Mouse (Mus musculus): ENCODE data around the gene Slc39a2. TPM values are rescaled to one million over a fixed set of nuclear protein-coding genes. Genes with fewer than 3 reads are reported as not detected.
A peak's percentile ranks its signal among the peaks of the same experiment; 100 is the strongest.

Slc39a2 gene
- total and polyA plus RNA-seq, 2 experiments from 2014 or later, result 0.26 TPM; not detected in 1

GRCm38 (mm10) chr14:51913062-51913959 lies 20.6 kb downstream of the Slc39a2 start:
- peaks cover 29% of the 10 kb centered on the region for H3K36me3 ChIP-seq (replicated peaks; ENCODE audit: control insufficient read depth, insufficient read depth, low read length)
- TF ChIP-seq CTCF (IDR thresholded peaks at IDR 0.05; ENCODE audit: low read depth), result no peak
- TF ChIP-seq EP300 (IDR thresholded peaks at IDR 0.05; ENCODE audit: low read depth), result no peak
- peak overlapping the region; percentile 96 for H3K4me2 ChIP-seq (ENCODE audit: low read depth, low read length)
- peaks cover 24% of the 10 kb centered on the region for H3K4me1 ChIP-seq (ENCODE audit: control insufficient read depth, insufficient read depth)
- H3K4me3 ChIP-seq (ENCODE audit: low read depth, low read length), result peak overlapping the region; percentile 75
- H3K27ac ChIP-seq (ENCODE audit: low read depth), result peak overlapping the region; percentile 99
- ATAC-seq (ENCODE audit: insufficient read depth, low read depth) (peak; percentile 91), DNase-seq (ENCODE audit: low spot score) (peak; percentile 90)
- H3K9me3 ChIP-seq (replicated peaks; ENCODE audit: control insufficient read depth, low read length), result no peaks in the 10 kb centered on the region
- peak overlapping the region; percentile 86 for H3K9ac ChIP-seq (replicated peaks; ENCODE audit: low read depth, low read length)
- WGBS, result under 1% methylated on average over 58 of the region's 58 CpGs
- no peaks in the 10 kb centered on the region for H3K27me3 ChIP-seq (ENCODE audit: control insufficient read depth, insufficient read depth, low read length)

DNA sequence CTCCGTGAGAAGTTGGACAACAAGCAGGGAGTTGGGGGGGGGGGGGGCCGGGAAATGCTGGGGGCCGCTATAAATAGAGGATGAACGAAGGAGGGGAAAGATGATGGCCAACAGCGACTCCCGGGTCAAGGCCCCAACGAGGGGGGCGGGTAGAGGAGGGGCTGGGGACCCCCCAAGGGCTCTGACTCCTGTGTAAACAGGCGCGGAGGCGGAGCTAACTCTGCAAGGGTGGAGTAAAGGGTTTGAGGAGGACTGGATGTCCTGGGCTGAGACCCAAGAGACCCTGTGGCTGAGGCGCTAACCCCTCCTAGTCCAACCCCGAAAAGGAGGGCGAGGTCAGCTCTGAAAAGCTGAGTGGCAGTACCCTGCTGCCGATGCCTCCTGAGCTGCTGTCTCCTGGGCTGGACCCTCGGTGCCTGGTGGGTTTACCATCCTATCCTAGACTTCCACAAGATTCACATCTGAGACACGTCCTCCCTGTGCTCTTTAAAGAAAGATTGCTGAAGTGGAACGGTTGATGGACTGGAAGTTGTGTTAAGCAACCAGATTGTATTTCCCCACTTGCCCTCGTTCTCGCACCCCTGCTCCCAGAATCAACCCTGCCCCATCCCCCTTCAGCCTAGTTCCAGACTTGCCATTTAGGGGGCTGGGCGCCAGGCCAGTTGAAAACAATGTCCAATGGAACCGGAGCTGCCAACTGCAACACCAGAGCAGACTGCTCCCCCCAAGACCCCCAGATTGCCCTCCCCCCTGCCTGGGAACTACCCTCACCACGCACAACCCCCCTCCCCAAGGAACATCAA lies 21.5 kb downstream of the Slc39a2 start, which contains the start of gene Ndrg2:
Gene Ndrg2 (minus strand): TSS at position 199 of the 803 bp plus-strand sequence.
- Histone ChIP-seq H3K27me3 (ENCODE audit: control insufficient read depth, insufficient read depth, low read length) (no peaks in the 10 kb centered on the region), H3K36me3 (replicated peaks; ENCODE audit: control insufficient read depth, insufficient read depth, low read length) (peaks cover 21% of the 10 kb centered on the region), H3K4me3 (ENCODE audit: low read depth, low read length) (peak within 1 kb of the TSS; percentile 75), H3K4me1 (ENCODE audit: control insufficient read depth, insufficient read depth) (peaks cover 24% of the 10 kb centered on the region), H3K27ac (ENCODE audit: low read depth) (peak within 1 kb of the TSS; percentile 99), H3K4me2 (ENCODE audit: low read depth, low read length) (peak within 1 kb of the TSS; percentile 96), H3K9me3 (replicated peaks; ENCODE audit: control insufficient read depth, low read length) (no peaks in the 10 kb centered on the region), H3K9ac (replicated peaks; ENCODE audit: low read depth, low read length) (peak within 1 kb of the TSS; percentile 86)
- TF ChIP-seq CTCF (IDR thresholded peaks at IDR 0.05; ENCODE audit: low read depth), result no peak
- peak; percentile 77 for TF ChIP-seq EP300 (IDR thresholded peaks at IDR 0.05; ENCODE audit: low read depth)
- DNase-seq (ENCODE audit: low spot score), result peak; percentile 82
- ATAC-seq (ENCODE audit: insufficient read depth, low read depth), result peak; percentile 70
- WGBS, result 5% methylated on average over 22 of the region's 23 CpGs

DNA sequence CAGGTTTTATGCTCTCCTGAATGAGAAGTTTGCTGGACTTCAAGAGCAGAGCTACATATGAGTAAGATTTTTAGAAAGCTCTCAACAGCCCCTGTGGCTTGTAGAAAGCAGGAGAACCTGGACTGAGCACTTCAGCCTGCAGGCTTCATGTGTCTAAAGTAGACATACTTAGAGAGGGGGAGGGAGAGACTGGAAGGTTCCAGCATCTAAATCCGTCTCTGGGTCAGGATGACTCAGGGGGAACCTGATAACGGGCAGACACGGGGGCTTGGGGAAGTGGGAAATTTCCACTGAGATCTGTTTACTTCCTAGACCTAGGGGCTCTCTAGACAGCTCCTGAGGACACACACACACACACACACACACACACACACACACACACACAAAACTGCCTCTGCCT lies 22.3 kb downstream of the Slc39a2 start:
- 3% methylated on average over 3 of the region's 3 CpGs for WGBS
- peak overlapping the region; percentile 86; the same call in 1 of the 2 replicates for H3K9ac ChIP-seq (replicated peaks; ENCODE audit: low read depth, low read length)
- H3K4me2 ChIP-seq (ENCODE audit: low read depth, low read length), result peak overlapping the region; percentile 96

GRCm38 (mm10) chr14:51916539-51916938 lies 23.9 kb downstream of the Slc39a2 start:
- no peaks in the 10 kb centered on the region for H3K36me3 ChIP-seq (replicated peaks; ENCODE audit: control insufficient read depth, insufficient read depth, low read length)
- no peaks in the 10 kb centered on the region for H3K27me3 ChIP-seq (ENCODE audit: control insufficient read depth, insufficient read depth, low read length)
- no peak overlapping the region for H3K27ac ChIP-seq (ENCODE audit: low read depth)
- H3K9ac ChIP-seq (replicated peaks; ENCODE audit: low read depth, low read length), result no peak overlapping the region
- no peak for ATAC-seq (ENCODE audit: insufficient read depth, low read depth)
- DNase-seq (ENCODE audit: low spot score), result no peak
- no peak for TF ChIP-seq EP300 (IDR thresholded peaks at IDR 0.05; ENCODE audit: low read depth)
- no peak for TF ChIP-seq CTCF (IDR thresholded peaks at IDR 0.05; ENCODE audit: low read depth)
- no peak overlapping the region for H3K4me2 ChIP-seq (ENCODE audit: low read depth, low read length)
- no peaks in the 10 kb centered on the region for H3K9me3 ChIP-seq (replicated peaks; ENCODE audit: control insufficient read depth, low read length)
- no peak overlapping the region for H3K4me3 ChIP-seq (ENCODE audit: low read depth, low read length)
- WGBS, result 89% methylated on average over 4 of the region's 4 CpGs
- peaks cover 23% of the 10 kb centered on the region for H3K4me1 ChIP-seq (ENCODE audit: control insufficient read depth, insufficient read depth)

More for the DNA sequence above, 22.3 kb downstream of the Slc39a2 start:
- peak; percentile 76 for DNase-seq (ENCODE audit: low spot score)
- H3K4me1 ChIP-seq (ENCODE audit: control insufficient read depth, insufficient read depth), result peaks cover 24% of the 10 kb centered on the region
- ATAC-seq (ENCODE audit: insufficient read depth, low read depth), result 0 out of 2 replicates have a peak, but pooled peaks have one; percentile 4
- H3K4me3 ChIP-seq (ENCODE audit: low read depth, low read length), result no peak overlapping the region
- peak overlapping the region; percentile 99 for H3K27ac ChIP-seq (ENCODE audit: low read depth)
- no peaks in the 10 kb centered on the region for H3K9me3 ChIP-seq (replicated peaks; ENCODE audit: control insufficient read depth, low read length)
- H3K36me3 ChIP-seq (replicated peaks; ENCODE audit: control insufficient read depth, insufficient read depth, low read length), result peaks cover 12% of the 10 kb centered on the region
- no peaks in the 10 kb centered on the region for H3K27me3 ChIP-seq (ENCODE audit: control insufficient read depth, insufficient read depth, low read length)
- TF ChIP-seq CTCF (IDR thresholded peaks at IDR 0.05; ENCODE audit: low read depth) (no peak), EP300 (IDR thresholded peaks at IDR 0.05; ENCODE audit: low read depth) (no peak)

DNA sequence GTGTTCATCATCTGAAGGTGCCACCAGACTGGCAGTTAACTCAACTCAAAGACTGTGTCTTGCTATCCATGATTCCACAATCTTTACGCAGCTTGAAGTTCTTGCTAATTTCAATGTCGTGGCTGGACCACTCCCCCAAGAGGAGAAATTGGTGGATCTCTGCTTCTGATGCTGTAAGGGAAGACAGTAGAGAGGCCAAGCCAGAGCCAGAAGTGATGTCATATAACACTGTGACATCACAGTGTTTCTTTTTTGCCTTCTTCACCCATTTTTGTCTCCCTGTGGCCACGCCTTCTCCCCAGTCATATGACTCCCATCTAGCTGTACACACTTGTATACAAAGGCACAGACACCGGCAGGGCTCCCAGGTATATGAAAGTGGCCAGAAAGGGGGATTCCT lies 25.4 kb downstream of the Slc39a2 start, which contains the start of gene Tppp2:
Gene Tppp2 (plus strand): TSS at position 301 of the 400 bp plus-strand sequence.
- Histone ChIP-seq H3K4me1 (ENCODE audit: control insufficient read depth, insufficient read depth) (peaks cover 31% of the 10 kb centered on the region), H3K27ac (ENCODE audit: low read depth) (no peak within 1 kb of the TSS)
- DNase-seq (ENCODE audit: low spot score), result no peak

More for the DNA sequence above, 25.4 kb downstream of the Slc39a2 start, which contains the start of gene Tppp2:
- WGBS, result 90% methylated on average over 4 of the region's 4 CpGs
- no peak within 1 kb of the TSS for H3K4me2 ChIP-seq (ENCODE audit: low read depth, low read length)
- no peak within 1 kb of the TSS for H3K9ac ChIP-seq (replicated peaks; ENCODE audit: low read depth, low read length)
- no peak for TF ChIP-seq CTCF (IDR thresholded peaks at IDR 0.05; ENCODE audit: low read depth)
- TF ChIP-seq EP300 (IDR thresholded peaks at IDR 0.05; ENCODE audit: low read depth), result no peak
- H3K36me3 ChIP-seq (replicated peaks; ENCODE audit: control insufficient read depth, insufficient read depth, low read length), result no peaks in the 10 kb centered on the region
- no peaks in the 10 kb centered on the region for H3K9me3 ChIP-seq (replicated peaks; ENCODE audit: control insufficient read depth, low read length)
- ATAC-seq (ENCODE audit: insufficient read depth, low read depth), result no peak
- H3K4me3 ChIP-seq (ENCODE audit: low read depth, low read length), result no peak within 1 kb of the TSS
- H3K27me3 ChIP-seq (ENCODE audit: control insufficient read depth, insufficient read depth, low read length), result no peaks in the 10 kb centered on the region

Data from heart, postnatal 0 days (tissue).